Mouse (Mus musculus): ENCODE measurements at regions not wholly inside any gene's neighbourhood (a gene's known extent, or its start where the extent isn't known, plus 50 kb on each side); places are given as distances from the start of the nearest gene placed in this dataset.

GRCm38 (mm10) chr6:127207308-127207707, 55.3 kb upstream of the Ccnd2 start:
- no peaks in the 10 kb centered on the region for H3K27me3 ChIP-seq (ENCODE audit: insufficient read depth, poor library complexity, severe bottlenecking)
- H3K9me3 ChIP-seq, result no peaks in the 10 kb centered on the region
- WGBS, result 70% methylated on average over 5 of the region's 5 CpGs
- H3K27ac ChIP-seq, result no peak overlapping the region
- DNase-seq (ENCODE audit: low spot score), result no peak
- no peaks in the 10 kb centered on the region for H3K36me3 ChIP-seq
- no peaks in the 10 kb centered on the region for H3K4me1 ChIP-seq
- H3K4me3 ChIP-seq, result no peak overlapping the region

GRCm38 (mm10) chr6:127213355-127213754, 61.4 kb upstream of the Ccnd2 start:
- DNase-seq (ENCODE audit: low spot score), result no peak
- peaks cover 18% of the 10 kb centered on the region for H3K27me3 ChIP-seq (ENCODE audit: insufficient read depth, poor library complexity, severe bottlenecking)
- H3K36me3 ChIP-seq, result no peaks in the 10 kb centered on the region
- WGBS, result 83% methylated on average over 3 of the region's 3 CpGs
- H3K9me3 ChIP-seq, result no peaks in the 10 kb centered on the region
- H3K27ac ChIP-seq, result no peak overlapping the region
- H3K4me3 ChIP-seq, result no peak overlapping the region
- peaks cover 17% of the 10 kb centered on the region for H3K4me1 ChIP-seq

- H3K4me3 ChIP-seq, result no peak overlapping the region
- H3K4me1 ChIP-seq, result peaks cover 17% of the 10 kb centered on the region
- 60% methylated on average over 4 of the region's 4 CpGs for WGBS
- no peak overlapping the region for H3K27ac ChIP-seq
- H3K36me3 ChIP-seq, result no peaks in the 10 kb centered on the region
- no peak for DNase-seq (ENCODE audit: low spot score)
- H3K9me3 ChIP-seq, result no peaks in the 10 kb centered on the region
- H3K27me3 ChIP-seq (ENCODE audit: insufficient read depth, poor library complexity, severe bottlenecking), result peaks cover 18% of the 10 kb centered on the region
Measured at GRCm38 (mm10) chr6:127215915-127216314, 63.9 kb upstream of the Ccnd2 start.

- Histone ChIP-seq H3K36me3 (no peaks in the 10 kb centered on the region), H3K4me1 (peaks cover 17% of the 10 kb centered on the region), H3K9me3 (no peaks in the 10 kb centered on the region), H3K27me3 (ENCODE audit: insufficient read depth, poor library complexity, severe bottlenecking) (peaks cover 26% of the 10 kb centered on the region), H3K27ac (no peak overlapping the region), H3K4me3 (no peak overlapping the region)
- DNase-seq (ENCODE audit: low spot score), result no peak
- WGBS, result 83% methylated on average over 17 of the region's 17 CpGs
Measured at GRCm38 (mm10) chr6:127218634-127219445, 66.8 kb upstream of the Ccnd2 start.

GRCm38 (mm10) chr6:127219446-127219802, 67.4 kb upstream of the Ccnd2 start:
- H3K27me3 ChIP-seq (ENCODE audit: insufficient read depth, poor library complexity, severe bottlenecking), result peaks cover 26% of the 10 kb centered on the region
- no peaks in the 10 kb centered on the region for H3K9me3 ChIP-seq
- no peak overlapping the region for H3K4me3 ChIP-seq
- peaks cover 17% of the 10 kb centered on the region for H3K4me1 ChIP-seq
- no peak overlapping the region for H3K27ac ChIP-seq
- 86% methylated on average over 7 of the region's 7 CpGs for WGBS
- H3K36me3 ChIP-seq, result no peaks in the 10 kb centered on the region
- DNase-seq (ENCODE audit: low spot score), result no peak

- no peak for DNase-seq (ENCODE audit: low spot score)
- Histone ChIP-seq H3K36me3 (no peaks in the 10 kb centered on the region), H3K4me3 (no peak overlapping the region), H3K9me3 (no peaks in the 10 kb centered on the region), H3K27me3 (ENCODE audit: insufficient read depth, poor library complexity, severe bottlenecking) (0 out of 2 replicates have a peak, but pooled peaks cover 8% of the 10 kb centered on the region), H3K4me1 (no peaks in the 10 kb centered on the region), H3K27ac (no peak overlapping the region)
- WGBS, result 80% methylated on average over 5 of the region's 5 CpGs
Measured at GRCm38 (mm10) chr6:127226242-127226983, 74.4 kb upstream of the Ccnd2 start.

GRCm38 (mm10) chr6:127236510-127237109, 84.6 kb upstream of the Ccnd2 start:
- Histone ChIP-seq H3K9me3 (no peaks in the 10 kb centered on the region), H3K27ac (no peak overlapping the region), H3K4me3 (no peak overlapping the region), H3K4me1 (peaks cover 8% of the 10 kb centered on the region), H3K27me3 (ENCODE audit: insufficient read depth, poor library complexity, severe bottlenecking) (peaks cover 14% of the 10 kb centered on the region; the same call in 1 of the 2 replicates), H3K36me3 (no peaks in the 10 kb centered on the region)
- 86% methylated on average over 4 of the region's 4 CpGs for WGBS
- no peak for DNase-seq (ENCODE audit: low spot score)

- WGBS, result 86% methylated on average over 12 of the region's 12 CpGs
- H3K36me3 ChIP-seq, result no peaks in the 10 kb centered on the region
- no peak for DNase-seq (ENCODE audit: low spot score)
- peaks cover 8% of the 10 kb centered on the region for H3K4me1 ChIP-seq
- peaks cover 15% of the 10 kb centered on the region; the same call in 1 of the 2 replicates for H3K27me3 ChIP-seq (ENCODE audit: insufficient read depth, poor library complexity, severe bottlenecking)
- no peaks in the 10 kb centered on the region for H3K9me3 ChIP-seq
- H3K4me3 ChIP-seq, result no peak overlapping the region
- no peak overlapping the region for H3K27ac ChIP-seq
Measured at GRCm38 (mm10) chr6:127237168-127237567, 85.2 kb upstream of the Ccnd2 start.

- Histone ChIP-seq H3K27ac (no peak overlapping the region), H3K4me3 (no peak overlapping the region), H3K36me3 (no peaks in the 10 kb centered on the region), H3K27me3 (ENCODE audit: insufficient read depth, poor library complexity, severe bottlenecking) (peaks cover 23% of the 10 kb centered on the region), H3K4me1 (peaks cover 8% of the 10 kb centered on the region), H3K9me3 (no peaks in the 10 kb centered on the region)
- WGBS, result 78% methylated on average over 12 of the region's 12 CpGs
- no peak for DNase-seq (ENCODE audit: low spot score)
Measured at GRCm38 (mm10) chr6:127239529-127240471, 87.8 kb upstream of the Ccnd2 start.

- no peaks in the 10 kb centered on the region for H3K9me3 ChIP-seq
- WGBS, result 85% methylated on average over 19 of the region's 19 CpGs
- peaks cover 8% of the 10 kb centered on the region for H3K4me1 ChIP-seq
- no peak overlapping the region for H3K27ac ChIP-seq
- peaks cover 23% of the 10 kb centered on the region for H3K27me3 ChIP-seq (ENCODE audit: insufficient read depth, poor library complexity, severe bottlenecking)
- H3K4me3 ChIP-seq, result no peak overlapping the region
- no peaks in the 10 kb centered on the region for H3K36me3 ChIP-seq
- DNase-seq (ENCODE audit: low spot score), result no peak
Measured at GRCm38 (mm10) chr6:127240472-127241375, 88.7 kb upstream of the Ccnd2 start.

- Histone ChIP-seq H3K4me1 (peaks cover 10% of the 10 kb centered on the region), H3K27me3 (ENCODE audit: insufficient read depth, poor library complexity, severe bottlenecking) (peaks cover 23% of the 10 kb centered on the region), H3K27ac (no peak overlapping the region), H3K4me3 (no peak overlapping the region), H3K9me3 (no peaks in the 10 kb centered on the region), H3K36me3 (no peaks in the 10 kb centered on the region)
- no peak for DNase-seq (ENCODE audit: low spot score)
- 55% methylated on average over 14 of the region's 14 CpGs for WGBS
Measured at GRCm38 (mm10) chr6:127241693-127242425, 89.9 kb upstream of the Ccnd2 start.

Measured in heart, embryonic 10.5 days (tissue).